Mouse (Mus musculus) lung, embryonic 14.5 days (tissue): ENCODE measurements around the gene Nrgn. TPM values are rescaled to one million over a fixed set of nuclear protein-coding genes. Genes with fewer than 3 reads are reported as not detected.

Experiments used
- ATAC-seq: fragments of 200-750 bp; cut with Nextera tagmentation; 2 replicates; pipeline ENCODE4 v1.8.0; 2017; ENCODE audit warnings: mild to moderate bottlenecking, moderate TSS enrichment, moderate library complexity; ENCODE audit not compliant: insufficient read depth
- DNase-seq: peaks from one replicate; pipeline ENCODE4 v3.0.0-alpha.2; 2015
- H3K27ac ChIP-seq: fragments of 300-500 bp; sonication (generic); 2 replicates; pipeline ENCODE4 v1.5.1; 2014; ENCODE audit warnings: low read depth, mild to moderate bottlenecking, moderate library complexity
- H3K27me3 ChIP-seq: fragments of 300-500 bp; sonication (generic); 2 replicates; pipeline ENCODE4 v1.6.1; 2014; ENCODE audit warnings: low read length, control low read depth; ENCODE audit not compliant: insufficient read depth
- H3K36me3 ChIP-seq: fragments of 300-500 bp; sonication (generic); 2 replicates; pipeline ENCODE4 v1.6.1; 2014; ENCODE audit warnings: control low read depth; ENCODE audit not compliant: insufficient read depth
- H3K4me1 ChIP-seq: fragments of 300-500 bp; sonication (generic); 2 replicates; pipeline ENCODE4 v1.6.1; 2014; ENCODE audit warnings: antibody characterized with exemption, control low read depth; ENCODE audit not compliant: insufficient read depth
- H3K4me2 ChIP-seq: fragments of 300-500 bp; sonication (generic); 2 replicates; pipeline ENCODE4 v1.6.1; 2014; ENCODE audit warnings: mild to moderate bottlenecking
- H3K4me3 ChIP-seq: fragments of 300-500 bp; sonication (generic); 2 replicates; pipeline ENCODE4 v1.5.1; 2014; ENCODE audit warnings: low read depth, low read length
- H3K9ac ChIP-seq: fragments of 300-500 bp; sonication (generic); 2 replicates; pipeline ENCODE4 v1.6.1; 2014
- H3K9me3 ChIP-seq: fragments of 300-500 bp; sonication (generic); 2 replicates; pipeline ENCODE4 v1.6.1; 2016; ENCODE audit warnings: low read depth, low read length, control low read depth
- CTCF ChIP-seq: IDR thresholded peaks from 2 replicates; pipeline ENCODE4 v1.5.1; 2016; ENCODE audit warnings: antibody characterized with exemption, low read depth
- WGBS: fragments of 180-500 bp; shearing (Covaris S2); extraction: QIAGEN DNeasy Blood & Tissue Kit; methylation state at CpG from one replicate; pipeline ENCODE4 v1.1.7; 2014; 5-methylcytosine and 5-hydroxymethylcytosine counted together
- polyA plus RNA-seq: library from polyadenylated mRNA; unstranded; fragments of >200 nt; fragmentation: Nextera tagmentation; extraction: Ambion mirVana; gene quantifications from 2 replicates; pipeline ENCODE4 v1.2.1, GENCODE M21; 2014

Gene Nrgn
- polyA plus RNA-seq, 1 experiment from 2014 or later: 7.2 TPM

GRCm38 (mm10) chr9:37590381-37590780 is 37.7 kb upstream of the Nrgn start:
- Histone ChIP-seq H3K27me3 (no peaks in the 10 kb centered on the region), H3K4me1 (no peaks in the 10 kb centered on the region), H3K4me2 (no peak overlapping the region), H3K9me3 (no peaks in the 10 kb centered on the region), H3K27ac (no peak overlapping the region), H3K4me3 (no peak overlapping the region), H3K9ac (no peak overlapping the region), H3K36me3 (no peaks in the 10 kb centered on the region)
- 77% methylated on average over 4 of the region's 4 CpGs for WGBS
- DNase-seq (no peak), ATAC-seq (no peak)
- no peak for TF ChIP-seq CTCF

GRCm38 (mm10) chr9:37586718-37587117 is 34.0 kb upstream of the Nrgn start:
- 71% methylated on average over 4 of the region's 4 CpGs for WGBS
- DNase-seq: no peak
- Histone ChIP-seq H3K36me3 (no peaks in the 10 kb centered on the region), H3K9me3 (no peaks in the 10 kb centered on the region), H3K27ac (no peak overlapping the region), H3K4me3 (no peak overlapping the region), H3K4me2 (no peak overlapping the region), H3K27me3 (no peaks in the 10 kb centered on the region), H3K4me1 (no peaks in the 10 kb centered on the region), H3K9ac (no peak overlapping the region)
- no peak for TF ChIP-seq CTCF
- ATAC-seq: no peak

- H3K27me3 ChIP-seq: no peaks in the 10 kb centered on the region
- no peak overlapping the region for H3K27ac ChIP-seq
- no peak for TF ChIP-seq CTCF
- no peak for ATAC-seq
- WGBS: 81% methylated on average over 5 of the region's 5 CpGs
- no peak overlapping the region for H3K9ac ChIP-seq
- no peaks in the 10 kb centered on the region for H3K4me1 ChIP-seq
- DNase-seq: no peak
- H3K36me3 ChIP-seq: no peaks in the 10 kb centered on the region
- H3K4me3 ChIP-seq: no peak overlapping the region
- no peaks in the 10 kb centered on the region for H3K9me3 ChIP-seq
- no peak overlapping the region for H3K4me2 ChIP-seq
Observed at GRCm38 (mm10) chr9:37583594-37583993, 30.9 kb upstream of the Nrgn start.

- TF ChIP-seq CTCF: no peak
- Histone ChIP-seq H3K27me3 (no peaks in the 10 kb centered on the region), H3K4me1 (no peaks in the 10 kb centered on the region), H3K9ac (peak overlapping the region; percentile 9; the same call in 1 of the 2 replicates), H3K27ac (no peak overlapping the region), H3K4me3 (no peak overlapping the region), H3K4me2 (no peak overlapping the region), H3K36me3 (no peaks in the 10 kb centered on the region), H3K9me3 (no peaks in the 10 kb centered on the region)
- ATAC-seq: peak; percentile 47; the same call in 1 of the 2 replicates
- no peak for DNase-seq
- 36% methylated on average over 14 of the region's 14 CpGs for WGBS
Observed at GRCm38 (mm10) chr9:37576436-37576930, 23.8 kb upstream of the Nrgn start.

- no peaks in the 10 kb centered on the region for H3K4me1 ChIP-seq
- H3K4me3 ChIP-seq: no peak overlapping the region
- no peak for TF ChIP-seq CTCF
- WGBS: 36% methylated on average over 3 of the region's 3 CpGs
- no peaks in the 10 kb centered on the region for H3K36me3 ChIP-seq
- ATAC-seq: no peak
- no peak overlapping the region for H3K9ac ChIP-seq
- H3K9me3 ChIP-seq: no peaks in the 10 kb centered on the region
- H3K27me3 ChIP-seq: no peaks in the 10 kb centered on the region
- no peak overlapping the region for H3K27ac ChIP-seq
- H3K4me2 ChIP-seq: no peak overlapping the region
- DNase-seq: no peak
Observed at GRCm38 (mm10) chr9:37572204-37572876, 19.6 kb upstream of the Nrgn start.

GRCm38 (mm10) chr9:37569231-37569835 is 16.6 kb upstream of the Nrgn start:
- H3K9ac ChIP-seq: no peak overlapping the region
- ATAC-seq (no peak), DNase-seq (no peak)
- H3K4me3 ChIP-seq: no peak overlapping the region
- no peaks in the 10 kb centered on the region for H3K9me3 ChIP-seq
- TF ChIP-seq CTCF: no peak
- WGBS: 56% methylated on average over 2 of the region's 2 CpGs
- H3K4me2 ChIP-seq: no peak overlapping the region
- H3K4me1 ChIP-seq: no peaks in the 10 kb centered on the region
- H3K27me3 ChIP-seq: no peaks in the 10 kb centered on the region
- no peak overlapping the region for H3K27ac ChIP-seq
- no peaks in the 10 kb centered on the region for H3K36me3 ChIP-seq

GRCm38 (mm10) chr9:37568605-37569214 is 16.0 kb upstream of the Nrgn start:
- Histone ChIP-seq H3K4me2 (peak overlapping the region; percentile 47), H3K9ac (no peak overlapping the region), H3K4me1 (no peaks in the 10 kb centered on the region), H3K36me3 (no peaks in the 10 kb centered on the region), H3K9me3 (no peaks in the 10 kb centered on the region), H3K27ac (no peak overlapping the region), H3K4me3 (no peak overlapping the region), H3K27me3 (no peaks in the 10 kb centered on the region)
- no peak for DNase-seq
- ATAC-seq: peak; percentile 36; the same call in 1 of the 2 replicates
- 35% methylated on average over 4 of the region's 4 CpGs for WGBS
- no peak for TF ChIP-seq CTCF
